In the genomic region with DNA sequence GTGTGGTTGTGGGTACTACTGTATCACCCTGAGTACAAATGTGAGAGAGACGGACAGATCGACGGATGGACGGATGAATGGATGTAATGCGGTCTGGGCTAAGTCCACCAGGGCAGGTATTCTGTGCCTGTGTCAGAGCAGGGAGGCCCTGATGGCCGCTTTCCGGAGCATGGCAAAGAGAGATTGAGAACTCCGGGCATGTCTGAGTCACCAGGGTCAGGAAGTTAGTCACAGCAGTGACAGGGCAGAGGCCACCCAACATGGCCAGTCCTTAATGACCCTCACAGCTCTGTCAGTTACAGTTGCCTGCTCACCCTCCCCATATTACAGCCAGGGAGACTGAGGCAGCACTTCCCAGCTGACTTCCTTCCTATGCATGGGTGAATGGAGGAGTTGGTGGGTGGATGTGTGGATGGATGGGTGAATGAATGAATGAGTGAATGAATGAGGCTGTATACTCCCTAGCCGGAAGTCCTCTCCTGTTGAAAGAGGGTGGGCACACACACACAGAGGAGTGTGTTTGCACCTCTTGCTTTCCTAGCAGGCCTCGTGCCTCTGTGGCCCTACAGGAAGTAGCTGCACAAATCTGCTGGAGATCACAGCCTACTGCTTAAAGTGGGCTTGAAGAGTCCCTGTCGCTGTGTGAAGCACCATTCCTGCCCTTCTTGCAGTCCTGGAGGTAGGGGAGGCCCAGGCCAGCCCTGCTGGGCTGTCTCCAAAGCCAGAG, we compare ENCODE assay signal across 16 mouse cellular contexts. TPM values are rescaled to one million over a fixed set of nuclear protein-coding genes. Genes with fewer than 3 reads are reported as not detected.
DNase-seq lines count a peak whose midpoint lies in the region; ATAC-seq and TF ChIP-seq lines count a peak whose summit lies in the region.
"Had no signal": no experiment of that assay in that cellular context is flagged by ENCODE, and none has a peak within 500 bp of the region (broad histone marks: within the 10 kb centered on the region; RNA-seq: fewer than 3 reads in every experiment).

No protein-coding gene starts in this region.

- peak; percentile 62; the same call in 1 of the 2 replicates for ATAC-seq in intestine, postnatal 0 days
- ATAC-seq in intestine, embryonic 16.5 days, result no peak
- ATAC-seq in midbrain, embryonic 16.5 days, result no peak

- TF ChIP-seq CTCF in intestine, postnatal 0 days (IDR thresholded peaks at IDR 0.05; ENCODE audit: low read depth), result no peak

- no peaks in the 10 kb centered on the region for H3K27me3 ChIP-seq in intestine, postnatal 0 days (replicated peaks; ENCODE audit: control insufficient read depth, insufficient read depth, low read length)
- no peaks in the 10 kb centered on the region for H3K27me3 ChIP-seq in intestine, embryonic 16.5 days (replicated peaks; ENCODE audit: control insufficient read depth, insufficient read depth, low read length)
- H3K27me3 ChIP-seq in midbrain, embryonic 16.5 days (ENCODE audit: control insufficient read depth, insufficient read depth, low read depth, low read length), result no peaks in the 10 kb centered on the region
- H3K27me3 ChIP-seq: hindbrain, embryonic 12.5 days; midbrain, embryonic 12.5 days had no signal

- H3K9me3 ChIP-seq in intestine, postnatal 0 days (ENCODE audit: control insufficient read depth), result no peaks in the 10 kb centered on the region
- H3K9me3 ChIP-seq in intestine, embryonic 16.5 days (ENCODE audit: control insufficient read depth, low read length), result no peaks in the 10 kb centered on the region
- H3K9me3 ChIP-seq in midbrain, embryonic 16.5 days (replicated peaks; ENCODE audit: control insufficient read depth, low read length, poor library complexity, severe bottlenecking), result no peaks in the 10 kb centered on the region
- H3K9me3 ChIP-seq: hindbrain, embryonic 12.5 days; midbrain, embryonic 12.5 days had no signal

- peaks cover 7% of the 10 kb centered on the region for H3K4me1 ChIP-seq in intestine, postnatal 0 days (replicated peaks; ENCODE audit: control insufficient read depth, insufficient read depth, low read length)
- H3K4me1 ChIP-seq in intestine, embryonic 16.5 days (ENCODE audit: control insufficient read depth, insufficient read depth, low read length), result peaks cover 30% of the 10 kb centered on the region
- H3K4me1 ChIP-seq in midbrain, embryonic 16.5 days (ENCODE audit: control insufficient read depth, insufficient read depth, low read length), result peaks cover 9% of the 10 kb centered on the region

- H3K27ac ChIP-seq in intestine, postnatal 0 days (ENCODE audit: low read depth, low read length), result peak overlapping the region; percentile 41
- H3K27ac ChIP-seq in intestine, embryonic 16.5 days (ENCODE audit: low read length), result no peak overlapping the region
- H3K27ac ChIP-seq in macrophage, result peak overlapping the region; percentile 93
- no peak overlapping the region for H3K27ac ChIP-seq in midbrain, embryonic 16.5 days (ENCODE audit: low read length)
- H3K27ac ChIP-seq: gastrocnemius, adult 2 months; hindbrain, embryonic 12.5 days; left cerebral cortex, adult 2 months; midbrain, embryonic 12.5 days had no signal

- H3K9ac ChIP-seq in intestine, postnatal 0 days (ENCODE audit: low read depth, low read length), result no peak overlapping the region
- no peak overlapping the region for H3K9ac ChIP-seq in intestine, embryonic 16.5 days (ENCODE audit: low read depth, low read length)
- no peak overlapping the region for H3K9ac ChIP-seq in midbrain, embryonic 16.5 days (ENCODE audit: low read depth, low read length)
- H3K9ac ChIP-seq: hindbrain, embryonic 12.5 days; midbrain, embryonic 12.5 days had no signal

- peak; percentile 25 for DNase-seq in 3T3-L1 (ENCODE audit: low read depth, low spot score)
- peak; percentile 55 for DNase-seq in adrenal gland, postnatal 25 days
- DNase-seq in left cerebral cortex, adult 11 months (ENCODE audit: low spot score), result no peak
- no peak for DNase-seq in left cerebral cortex, postnatal 14 days (ENCODE audit: low spot score in 2 of 2)
- DNase-seq: cerebellum, adult 9-10 months; gastrocnemius, adult 2 months; kidney, adult 18-20 months; thymus, adult 18-20 months had no signal

- 63% methylated on average over 11 of the region's 11 CpGs for WGBS in intestine, postnatal 0 days
- WGBS in intestine, embryonic 16.5 days, result 76% methylated on average over 11 of the region's 11 CpGs
- WGBS in macrophage (ENCODE audit: missing documents), result 39% methylated on average over 11 of the region's 11 CpGs
- WGBS in midbrain, embryonic 16.5 days, result 89% methylated on average over 11 of the region's 11 CpGs

- peaks cover under 1% of the 10 kb centered on the region; the same call in 1 of the 2 replicates for H3K36me3 ChIP-seq in intestine, postnatal 0 days (ENCODE audit: control insufficient read depth, insufficient read depth)
- no peaks in the 10 kb centered on the region for H3K36me3 ChIP-seq in intestine, embryonic 16.5 days (ENCODE audit: control insufficient read depth, insufficient read depth, low read length)
- H3K36me3 ChIP-seq in macrophage (ENCODE audit: inconsistent target), result no peaks in the 10 kb centered on the region
- no peaks in the 10 kb centered on the region for H3K36me3 ChIP-seq in midbrain, embryonic 16.5 days (ENCODE audit: control insufficient read depth, insufficient read depth, low read length)
- H3K36me3 ChIP-seq: hindbrain, embryonic 12.5 days; midbrain, embryonic 12.5 days had no signal

- H3K4me2 ChIP-seq in intestine, postnatal 0 days (replicated peaks; ENCODE audit: low read depth), result no peak overlapping the region; the same call in 1 of the 2 replicates
- no peak overlapping the region for H3K4me2 ChIP-seq in intestine, embryonic 16.5 days (ENCODE audit: low read depth, low read length)
- H3K4me2 ChIP-seq in midbrain, embryonic 16.5 days (ENCODE audit: low read length), result no peak overlapping the region
- H3K4me2 ChIP-seq: heart, embryonic 11.5 days; hindbrain, embryonic 12.5 days; midbrain, embryonic 12.5 days had no signal

- H3K4me3 ChIP-seq in intestine, postnatal 0 days (ENCODE audit: low read depth, low read length), result no peak overlapping the region
- H3K4me3 ChIP-seq in intestine, embryonic 16.5 days (ENCODE audit: low read length), result no peak overlapping the region
- no peak overlapping the region for H3K4me3 ChIP-seq in macrophage (ENCODE audit: inconsistent target)
- no peak overlapping the region for H3K4me3 ChIP-seq in midbrain, embryonic 16.5 days (ENCODE audit: low read depth, low read length)
- H3K4me3 ChIP-seq: gastrocnemius, adult 2 months; hindbrain, embryonic 12.5 days; left cerebral cortex, adult 2 months; midbrain, embryonic 12.5 days had no signal

- peaks cover 100% of the 10 kb centered on the region for H3K79me2 ChIP-seq in macrophage (ENCODE audit: inconsistent target)

- intact Hi-C loops in left cerebral cortex, postnatal 14 days (cut with DNase I), result no loop called here

RNA-seq across cellular contexts. Expression of a gene that starts 10.7 kb away (rescaled TPM):
- 47.1 and 48.9 TPM in 2 replicates for polyA plus RNA-seq in intestine, postnatal 0 days (2015; fragmentation: Nextera tagmentation; extraction: Ambion mirVana)
- polyA plus RNA-seq in intestine, embryonic 16.5 days (2015; fragmentation: Nextera tagmentation; extraction: Ambion mirVana), result 16.7 and 16.8 TPM in 2 replicates
- 121 and 126 TPM in 2 replicates for total RNA-seq in adrenal gland, postnatal 25 days (2021)
- total RNA-seq in macrophage (2018; cell fraction: chromatin; rRNA removed), result 100 to 1,000 TPM in 23 of 26 experiments, 10 to 100 TPM in 3; 61.7 to 168 (median 115) TPM
- total RNA-seq in macrophage (2018; cell fraction: cytosol; rRNA removed), result 10 to 100 TPM; 66.7 to 95.6 (median 83.4) TPM
- total RNA-seq in macrophage (2018; cell fraction: nucleus; rRNA removed), result 10 to 100 TPM; 49.1 to 97.6 (median 85.9) TPM
- 47.6 to 64.8 TPM (median 62.8 TPM) in 3 replicates for polyA plus RNA-seq in macrophage (2018)
- 141 and 146 TPM in 2 replicates for polyA plus RNA-seq in midbrain, embryonic 16.5 days (2015; fragmentation: Nextera tagmentation; extraction: Ambion mirVana)
- 100 to 1,000 TPM; 358 to 375 TPM for total RNA-seq in left cerebral cortex, postnatal 14 days (2021)

Comparison
In these comparisons a context has a peak if more than half of its experiments do, and no peak if none do; other contexts are left out.
1. H3K27ac ChIP-seq: peak in intestine, postnatal 0 days (single experiment) and macrophage (single experiment); none in intestine, embryonic 16.5 days (single experiment) and midbrain, embryonic 16.5 days (single experiment).
2. DNase-seq: peak in 3T3-L1 (single experiment) and adrenal gland, postnatal 25 days (single experiment); none in left cerebral cortex, adult 11 months (single experiment) and left cerebral cortex, postnatal 14 days (0 of 2).